Mouse (Mus musculus): ENCODE results near the gene Sox4. TPM values are rescaled to one million over a fixed set of nuclear protein-coding genes. Genes with fewer than 3 reads are reported as not detected.
A peak's percentile ranks its signal among the peaks of the same experiment; 100 is the strongest.

Sox4 gene
- total and polyA plus RNA-seq, 3 experiments, result 8.3 to 17.5 (median 13.6) TPM

- whole genome bisulfite sequencing, result 60% methylated on average over 5 of the region's 5 CpGs
- TF ChIP-seq CTCF (IDR thresholded peaks at IDR 0.05) (no peak), EP300 (IDR thresholded peaks at IDR 0.05; ENCODE audit: insufficient read depth, low read depth, low read length) (no peak), POLR2A (IDR thresholded peaks at IDR 0.05; ENCODE audit: insufficient read depth, low read depth, low read length) (no peak)
- no peak for DNase-seq
These were observed 21.1 kb upstream of the Sox4 start for GRCm38 (mm10) chr13:28974597-28974996.

GRCm38 (mm10) chr13:28960916-28961315 is 7.4 kb upstream of the Sox4 start:
- Histone ChIP-seq H3K9ac (ENCODE audit: low read depth, low read length) (no peak overlapping the region), H3K27ac (no peak overlapping the region), H3K36me3 (ENCODE audit: control insufficient read depth, insufficient read depth, low read length) (no peaks in the 10 kb centered on the region), H3K27me3 (ENCODE audit: control insufficient read depth, insufficient read depth, low read length) (no peaks in the 10 kb centered on the region), H3K4me3 (no peak overlapping the region), H3K79me2 (replicated peaks; ENCODE audit: control insufficient read depth, insufficient read depth, low read length) (no peaks in the 10 kb centered on the region), H3K4me1 (ENCODE audit: control insufficient read depth, insufficient read depth, low read length) (no peaks in the 10 kb centered on the region)
- intact Hi-C loops (cut with DNase I), result no loop called here
- no peak for TF ChIP-seq CTCF (IDR thresholded peaks at IDR 0.05)
- no peak for TF ChIP-seq POLR2A (IDR thresholded peaks at IDR 0.05; ENCODE audit: insufficient read depth, low read depth, low read length)
- no peak for TF ChIP-seq EP300 (IDR thresholded peaks at IDR 0.05; ENCODE audit: insufficient read depth, low read depth, low read length)
- 97% methylated on average over 8 of the region's 8 CpGs for WGBS
- no peak for DNase-seq

More at GRCm38 (mm10) chr13:28974597-28974996, 21.1 kb upstream of the Sox4 start:
- Histone ChIP-seq H3K27ac (no peak overlapping the region), H3K4me3 (no peak overlapping the region), H3K9ac (ENCODE audit: low read depth, low read length) (no peak overlapping the region), H3K36me3 (ENCODE audit: control insufficient read depth, insufficient read depth, low read length) (no peaks in the 10 kb centered on the region), H3K4me1 (ENCODE audit: control insufficient read depth, insufficient read depth, low read length) (no peaks in the 10 kb centered on the region), H3K27me3 (ENCODE audit: control insufficient read depth, insufficient read depth, low read length) (no peaks in the 10 kb centered on the region), H3K79me2 (replicated peaks; ENCODE audit: control insufficient read depth, insufficient read depth, low read length) (no peaks in the 10 kb centered on the region)
- intact Hi-C loops (cut with DNase I), result no loop called here

- Histone ChIP-seq H3K36me3 (ENCODE audit: control insufficient read depth, insufficient read depth, low read length) (no peaks in the 10 kb centered on the region), H3K79me2 (replicated peaks; ENCODE audit: control insufficient read depth, insufficient read depth, low read length) (no peaks in the 10 kb centered on the region), H3K27ac (peak overlapping the region; percentile 93), H3K9ac (ENCODE audit: low read depth, low read length) (peak overlapping the region; percentile 93), H3K4me1 (ENCODE audit: control insufficient read depth, insufficient read depth, low read length) (no peaks in the 10 kb centered on the region), H3K4me3 (peak overlapping the region; percentile 85), H3K27me3 (ENCODE audit: control insufficient read depth, insufficient read depth, low read length) (no peaks in the 10 kb centered on the region)
- WGBS, result 2% methylated on average over 31 of the region's 31 CpGs
- peak; percentile 88 for DNase-seq
- intact Hi-C loops (cut with DNase I), result loop anchor here (2.0 to 10.0 kb wide), 4 partner anchors 201 to 1025 kb away; partner anchors contain the start of gene E2f3
- TF ChIP-seq CTCF (IDR thresholded peaks at IDR 0.05) (peak; percentile 86), EP300 (IDR thresholded peaks at IDR 0.05; ENCODE audit: insufficient read depth, low read depth, low read length) (0 out of 2 replicates have a peak, but pooled peaks have one; percentile 29), POLR2A (IDR thresholded peaks at IDR 0.05; ENCODE audit: insufficient read depth, low read depth, low read length) (no peak)
These were observed 6.0 kb upstream of the Sox4 start for GRCm38 (mm10) chr13:28959458-28959978.

DNA sequence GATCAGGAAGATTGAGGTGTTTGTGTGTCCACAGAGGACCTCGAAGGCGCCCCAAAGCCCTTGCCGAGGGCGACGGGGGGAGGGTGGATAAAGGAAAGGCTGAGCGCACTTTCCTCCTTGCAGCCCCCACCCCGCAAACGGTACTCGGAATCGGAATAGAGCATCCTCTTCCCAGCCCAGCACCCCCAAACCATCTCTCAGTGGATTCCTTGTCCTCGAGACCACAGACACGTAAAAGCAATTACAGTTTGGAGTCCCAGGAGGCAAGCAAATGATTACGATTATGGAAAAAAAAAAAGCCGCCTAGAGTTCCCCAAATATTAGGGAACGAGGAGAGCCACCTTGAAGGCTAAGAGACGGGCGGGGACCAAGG is 5.5 kb upstream of the Sox4 start:
- Histone ChIP-seq H3K36me3 (ENCODE audit: control insufficient read depth, insufficient read depth, low read length) (no peaks in the 10 kb centered on the region), H3K79me2 (replicated peaks; ENCODE audit: control insufficient read depth, insufficient read depth, low read length) (no peaks in the 10 kb centered on the region), H3K4me3 (peak overlapping the region; percentile 85), H3K9ac (ENCODE audit: low read depth, low read length) (peak overlapping the region; percentile 93), H3K27me3 (ENCODE audit: control insufficient read depth, insufficient read depth, low read length) (no peaks in the 10 kb centered on the region), H3K27ac (peak overlapping the region; percentile 93), H3K4me1 (ENCODE audit: control insufficient read depth, insufficient read depth, low read length) (no peaks in the 10 kb centered on the region)
- no peak for DNase-seq
- intact Hi-C loops (cut with DNase I), result loop anchor here (2.0 to 10.0 kb wide), 4 partner anchors 200 to 1026 kb away; partner anchors contain the start of gene E2f3
- no peak for TF ChIP-seq POLR2A (IDR thresholded peaks at IDR 0.05; ENCODE audit: insufficient read depth, low read depth, low read length)
- no peak for TF ChIP-seq CTCF (IDR thresholded peaks at IDR 0.05)
- under 1% methylated on average over 17 of the region's 17 CpGs for WGBS

GRCm38 (mm10) chr13:28958211-28959067 is 4.9 kb upstream of the Sox4 start:
- intact Hi-C loops (cut with DNase I), result loop anchor here (1.0 to 10.0 kb wide), 5 partner anchors 200 to 1026 kb away; partner anchors contain the start of gene E2f3
- under 1% methylated on average over 53 of the region's 54 CpGs for WGBS
- Histone ChIP-seq H3K4me1 (ENCODE audit: control insufficient read depth, insufficient read depth, low read length) (no peaks in the 10 kb centered on the region), H3K27me3 (ENCODE audit: control insufficient read depth, insufficient read depth, low read length) (no peaks in the 10 kb centered on the region), H3K79me2 (replicated peaks; ENCODE audit: control insufficient read depth, insufficient read depth, low read length) (no peaks in the 10 kb centered on the region), H3K9ac (ENCODE audit: low read depth, low read length) (peak overlapping the region; percentile 93), H3K4me3 (peak overlapping the region; percentile 85), H3K27ac (peak overlapping the region; percentile 93), H3K36me3 (ENCODE audit: control insufficient read depth, insufficient read depth, low read length) (no peaks in the 10 kb centered on the region)
- TF ChIP-seq POLR2A (IDR thresholded peaks at IDR 0.05; ENCODE audit: insufficient read depth, low read depth, low read length) (peak; percentile 58), EP300 (IDR thresholded peaks at IDR 0.05; ENCODE audit: insufficient read depth, low read depth, low read length) (0 out of 2 replicates have a peak, but pooled peaks have one; percentile 11), CTCF (IDR thresholded peaks at IDR 0.05) (no peak)
- DNase-seq, result peak; percentile 81 to 83
